Mouse (Mus musculus) midbrain, embryonic 16.5 days (tissue): ENCODE results near the gene Ccdc167. TPM values are rescaled to one million over a fixed set of nuclear protein-coding genes. Genes with fewer than 3 reads are reported as not detected.

Experiments
- ATAC-seq: fragments of 200-750 bp; cut with Nextera tagmentation; 2 replicates; pipeline ENCODE4 v1.8.0; 2017; ENCODE audit warnings: moderate TSS enrichment
- H3K27ac ChIP-seq: fragments of 300-500 bp; sonication (generic); 2 replicates; pipeline ENCODE4 v1.5.1; 2014; ENCODE audit warnings: mild to moderate bottlenecking, low read length, mixed read lengths
- H3K27me3 ChIP-seq: fragments of 300-500 bp; sonication (generic); 2 replicates; pipeline ENCODE4 v1.6.1; 2014; ENCODE audit warnings: low read depth, low read length, mixed read lengths; ENCODE audit not compliant: control insufficient read depth, insufficient read depth
- H3K36me3 ChIP-seq: fragments of 300-500 bp; sonication (generic); 2 replicates; pipeline ENCODE4 v1.6.1; 2014; ENCODE audit warnings: mild to moderate bottlenecking, low read length, moderate library complexity, mixed read lengths; ENCODE audit not compliant: control insufficient read depth, insufficient read depth
- H3K4me1 ChIP-seq: fragments of 300-500 bp; sonication (generic); 2 replicates; pipeline ENCODE4 v1.6.1; 2014; ENCODE audit warnings: mild to moderate bottlenecking, low read length, mixed read lengths; ENCODE audit not compliant: control insufficient read depth, insufficient read depth
- H3K4me2 ChIP-seq: fragments of 300-500 bp; sonication (generic); 2 replicates; pipeline ENCODE4 v1.6.1; 2014; ENCODE audit warnings: mild to moderate bottlenecking, low read length, mixed read lengths
- H3K4me3 ChIP-seq: fragments of 300-500 bp; sonication (generic); 2 replicates; pipeline ENCODE4 v1.5.1; 2014; ENCODE audit warnings: low read depth, mild to moderate bottlenecking, low read length, moderate library complexity, mixed read lengths
- H3K9ac ChIP-seq: fragments of 300-500 bp; sonication (generic); 2 replicates; pipeline ENCODE4 v1.6.1; 2014; ENCODE audit warnings: low read depth, low read length, mixed read lengths
- H3K9me3 ChIP-seq: fragments of 300-500 bp; sonication (generic); replicated peaks from 2 replicates; pipeline ENCODE4 v1.6.1; 2014; ENCODE audit warnings: mild to moderate bottlenecking, low read length, mixed read lengths; ENCODE audit not compliant: control insufficient read depth, poor library complexity, severe bottlenecking
- WGBS: fragments of 180-500 bp; shearing (Covaris S2); extraction: QIAGEN DNeasy Blood & Tissue Kit; methylation state at CpG from one replicate; pipeline ENCODE4 v1.1.7; 2014; 5-methylcytosine and 5-hydroxymethylcytosine counted together
- polyA plus RNA-seq: library from polyadenylated mRNA; unstranded; fragments of >200 nt; fragmentation: Nextera tagmentation; extraction: Ambion mirVana; gene quantifications from 2 replicates; pipeline ENCODE4 v1.2.1, GENCODE M21; 2015

The Ccdc167 gene
- polyA plus RNA-seq, 1 experiment from 2014 or later: 10.9 TPM

GRCm38 (mm10) chr17:29669030-29669429 is 47.8 kb downstream of the Ccdc167 start:
- H3K36me3 ChIP-seq: 0 out of 2 replicates have a peak, but pooled peaks cover 2% of the 10 kb centered on the region
- 88% methylated on average over 4 of the region's 4 CpGs for WGBS
- no peak overlapping the region for H3K27ac ChIP-seq
- H3K9me3 ChIP-seq: no peaks in the 10 kb centered on the region
- H3K4me2 ChIP-seq: no peak overlapping the region
- H3K9ac ChIP-seq: no peak overlapping the region
- no peaks in the 10 kb centered on the region for H3K27me3 ChIP-seq
- peaks cover 9% of the 10 kb centered on the region; the same call in 1 of the 2 replicates for H3K4me1 ChIP-seq
- H3K4me3 ChIP-seq: no peak overlapping the region
- no peak for ATAC-seq

DNA sequence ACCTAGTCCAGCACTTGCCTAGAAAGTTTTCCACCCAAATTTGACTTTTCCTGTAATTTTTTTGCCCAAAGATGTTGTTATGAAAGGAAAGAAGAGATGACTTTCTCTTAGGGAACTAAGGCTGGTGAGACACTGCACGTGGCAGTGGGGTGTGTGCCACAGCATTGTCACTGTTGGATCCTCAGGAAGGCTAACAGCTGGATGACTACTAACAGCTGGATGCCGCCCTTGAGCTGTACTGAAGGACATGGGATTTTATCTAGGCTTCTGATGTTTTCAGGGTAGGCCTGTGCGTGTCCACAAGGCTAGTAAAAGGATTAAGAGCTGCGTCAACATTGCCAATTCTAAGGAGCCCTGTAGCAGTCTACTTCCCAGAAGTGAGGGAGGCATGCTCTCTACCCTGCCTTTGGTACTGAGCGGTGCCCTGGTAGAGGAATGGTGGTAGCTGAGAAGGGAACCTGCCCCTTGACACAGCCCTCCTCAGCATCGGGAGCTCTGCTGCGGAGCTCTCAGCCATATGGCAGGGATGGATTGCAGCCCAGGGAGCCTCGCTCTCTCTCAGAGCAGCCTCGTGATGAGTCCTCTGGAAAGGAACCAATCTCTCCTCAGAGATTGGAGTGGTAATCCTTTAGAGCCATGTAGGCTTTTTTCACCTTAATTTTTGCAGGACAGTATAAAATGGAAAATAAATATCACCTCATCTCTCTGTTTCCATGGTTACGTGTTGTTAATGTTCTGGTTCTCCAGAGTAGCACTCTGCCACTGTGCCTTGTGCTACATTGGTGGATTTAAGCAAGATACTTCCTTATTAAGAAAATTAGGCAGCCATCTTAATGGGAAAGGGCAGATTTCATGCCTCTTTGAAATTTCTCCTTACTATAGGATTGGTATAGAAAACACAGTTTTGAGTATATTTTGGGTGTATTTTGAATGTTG is 48.5 kb downstream of the Ccdc167 start:
- peak overlapping the region; percentile 81 for H3K27ac ChIP-seq
- 51% methylated on average over 10 of the region's 10 CpGs for WGBS
- peak overlapping the region; percentile 17; the same call in 1 of the 2 replicates for H3K4me2 ChIP-seq
- peak overlapping the region; percentile 46 for H3K9ac ChIP-seq
- H3K36me3 ChIP-seq: 0 out of 2 replicates have a peak, but pooled peaks cover 2% of the 10 kb centered on the region
- no peak overlapping the region for H3K4me3 ChIP-seq
- H3K9me3 ChIP-seq: no peaks in the 10 kb centered on the region
- ATAC-seq: peak; percentile 82
- H3K27me3 ChIP-seq: no peaks in the 10 kb centered on the region
- peaks cover 9% of the 10 kb centered on the region; the same call in 1 of the 2 replicates for H3K4me1 ChIP-seq

- H3K9ac ChIP-seq: no peak overlapping the region
- H3K9me3 ChIP-seq: no peaks in the 10 kb centered on the region
- no peak overlapping the region for H3K27ac ChIP-seq
- 92% methylated on average over 6 of the region's 6 CpGs for WGBS
- no peak overlapping the region for H3K4me2 ChIP-seq
- peaks cover 9% of the 10 kb centered on the region for H3K4me1 ChIP-seq
- no peaks in the 10 kb centered on the region for H3K27me3 ChIP-seq
- 0 out of 2 replicates have a peak, but pooled peaks cover 2% of the 10 kb centered on the region for H3K36me3 ChIP-seq
- no peak overlapping the region for H3K4me3 ChIP-seq
- no peak for ATAC-seq
Observed at GRCm38 (mm10) chr17:29662145-29662544, 54.7 kb downstream of the Ccdc167 start.

DNA sequence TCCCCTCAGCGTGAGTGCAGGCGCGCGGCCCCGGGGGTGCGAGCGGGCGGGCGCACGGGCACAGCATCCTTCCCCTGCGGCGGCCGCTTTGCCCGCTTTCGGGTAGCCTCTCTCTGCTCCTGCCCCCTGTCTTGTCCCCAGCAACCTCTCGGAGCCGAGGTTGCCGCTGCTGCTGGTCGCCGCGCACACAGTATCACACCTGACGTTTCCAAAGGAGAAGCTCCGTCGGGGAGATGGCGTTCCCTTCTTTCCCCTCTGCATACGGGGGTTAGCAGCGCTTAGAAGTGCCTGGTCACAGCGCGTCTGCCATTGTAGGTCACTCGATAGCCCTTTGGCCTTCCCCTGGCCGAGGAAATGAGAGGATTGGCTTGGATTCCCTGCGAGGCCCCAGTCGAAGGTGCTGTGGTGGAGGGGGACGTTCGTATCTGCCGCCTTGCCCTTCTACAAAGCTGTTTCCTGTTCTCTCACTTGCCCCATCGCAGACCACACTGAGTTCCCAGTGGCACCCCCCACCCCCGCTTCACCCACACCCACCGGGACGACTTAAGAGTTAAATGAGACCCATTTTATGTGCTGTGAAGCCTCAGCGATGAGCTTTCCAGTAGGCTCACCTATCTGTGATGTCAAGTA is 56.0 kb downstream of the Ccdc167 start:
- H3K9ac ChIP-seq: peak overlapping the region; percentile 93
- H3K27me3 ChIP-seq: no peaks in the 10 kb centered on the region
- peak; percentile 75; the same call in 1 of the 2 replicates for ATAC-seq
- no peaks in the 10 kb centered on the region for H3K9me3 ChIP-seq
- under 1% methylated on average over 38 of the region's 41 CpGs for WGBS
- H3K4me2 ChIP-seq: peak overlapping the region; percentile 86
- H3K36me3 ChIP-seq: 0 out of 2 replicates have a peak, but pooled peaks cover 2% of the 10 kb centered on the region
- H3K4me1 ChIP-seq: peaks cover 9% of the 10 kb centered on the region
- H3K27ac ChIP-seq: peak overlapping the region; percentile 93
- peak overlapping the region; percentile 95 for H3K4me3 ChIP-seq

DNA sequence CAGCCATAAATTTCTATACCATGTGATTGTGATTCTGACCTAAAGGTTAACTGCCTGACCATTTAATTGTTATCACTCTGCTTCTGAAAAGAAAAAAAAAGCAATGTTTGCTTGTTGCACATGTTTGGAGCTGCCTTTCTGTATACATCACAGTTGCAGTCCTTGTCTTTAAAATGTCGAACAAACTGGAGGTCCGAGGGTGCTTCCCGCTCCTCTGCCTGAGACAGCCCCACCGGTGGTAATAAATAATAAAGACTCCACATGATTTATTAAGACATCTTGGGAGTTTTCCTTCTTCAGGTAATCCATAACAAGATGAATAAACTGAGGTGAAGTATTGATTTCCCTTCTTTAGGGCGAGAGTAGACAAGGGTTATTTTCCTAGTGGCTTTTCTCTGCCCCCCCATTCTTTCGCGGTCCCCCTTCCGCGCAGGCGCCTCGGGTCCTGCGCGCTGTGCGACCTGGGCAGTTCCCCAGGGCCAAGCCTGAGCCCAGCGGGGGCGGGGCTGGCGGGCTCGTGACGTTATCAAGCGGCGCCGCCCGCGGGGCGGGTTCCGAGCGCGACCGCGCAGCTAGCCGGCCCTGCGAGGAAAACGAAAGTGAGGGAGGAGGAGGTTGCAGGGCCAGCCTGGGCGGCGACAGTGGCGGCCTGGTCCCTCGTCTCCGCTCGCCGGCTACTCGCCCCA is 56.6 kb downstream of the Ccdc167 start, which contains the start of gene Cmtr1:
Cmtr1 (plus strand) TSS at position 520 of the 686 bp plus-strand sequence.
- WGBS: under 1% methylated on average over 41 of the region's 41 CpGs
- Histone ChIP-seq H3K27ac (peak within 1 kb of the TSS; percentile 93), H3K36me3 (0 out of 2 replicates have a peak, but pooled peaks cover 2% of the 10 kb centered on the region), H3K27me3 (no peaks in the 10 kb centered on the region), H3K4me1 (peaks cover 9% of the 10 kb centered on the region), H3K9me3 (no peaks in the 10 kb centered on the region), H3K9ac (peak within 1 kb of the TSS; percentile 93), H3K4me3 (peak within 1 kb of the TSS; percentile 95), H3K4me2 (peak within 1 kb of the TSS; percentile 86)
- ATAC-seq: peak; percentile 95

DNA sequence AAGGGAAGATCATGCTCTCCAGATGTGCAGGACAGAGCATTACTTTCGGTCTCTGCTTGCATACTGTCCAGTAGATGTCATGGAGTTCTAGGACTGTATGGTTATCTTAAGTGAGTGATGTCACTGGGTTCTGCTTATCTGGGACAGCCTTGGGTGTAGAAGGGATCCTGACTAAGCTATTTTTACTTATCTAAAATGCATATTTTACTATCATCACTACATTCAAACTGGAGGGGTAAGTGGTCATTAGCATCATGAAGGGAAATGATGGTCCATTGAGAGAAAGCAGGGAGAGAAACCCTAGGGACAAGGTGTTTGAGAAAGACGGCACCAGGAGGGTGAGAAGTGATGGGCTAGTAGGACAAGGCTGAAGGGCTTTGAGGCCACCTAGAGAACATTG is 58.6 kb downstream of the Ccdc167 start:
- WGBS: 87% methylated on average over 2 of the region's 2 CpGs
- no peak for ATAC-seq

DNA sequence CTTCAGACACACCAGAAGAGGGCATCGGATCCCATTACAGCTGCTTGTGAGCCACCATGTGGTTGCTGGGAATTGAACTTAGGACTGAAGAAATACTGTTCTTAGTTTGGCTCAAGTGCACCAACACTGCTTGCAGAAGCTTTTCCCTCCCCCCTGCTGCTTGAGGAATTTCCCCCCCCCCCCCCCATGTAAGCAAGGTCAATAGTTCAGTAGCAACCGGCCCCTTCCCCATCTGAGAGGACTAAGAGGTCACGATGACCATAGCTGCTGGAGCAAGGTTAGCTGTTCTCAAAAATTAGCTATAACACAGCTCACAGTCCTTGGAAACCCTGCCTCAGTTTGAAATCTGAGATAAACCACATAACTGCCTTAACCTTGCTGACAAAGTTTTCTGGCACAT is 74.6 kb downstream of the Ccdc167 start:
- Histone ChIP-seq H3K4me3 (no peak overlapping the region), H3K27me3 (no peaks in the 10 kb centered on the region), H3K9ac (no peak overlapping the region), H3K9me3 (0 out of 2 replicates have a peak, but pooled peaks cover 1% of the 10 kb centered on the region), H3K36me3 (peaks cover 18% of the 10 kb centered on the region), H3K27ac (no peak overlapping the region), H3K4me2 (no peak overlapping the region), H3K4me1 (no peaks in the 10 kb centered on the region)
- ATAC-seq: no peak
- 68% methylated on average over 3 of the region's 3 CpGs for WGBS

More for the DNA sequence above, 58.6 kb downstream of the Ccdc167 start:
- H3K27me3 ChIP-seq: no peaks in the 10 kb centered on the region
- no peak overlapping the region for H3K4me2 ChIP-seq
- H3K27ac ChIP-seq: no peak overlapping the region
- no peaks in the 10 kb centered on the region for H3K9me3 ChIP-seq
- no peaks in the 10 kb centered on the region for H3K36me3 ChIP-seq
- peaks cover 9% of the 10 kb centered on the region for H3K4me1 ChIP-seq
- no peak overlapping the region for H3K9ac ChIP-seq
- H3K4me3 ChIP-seq: no peak overlapping the region

- Histone ChIP-seq H3K4me1 (no peaks in the 10 kb centered on the region), H3K4me3 (no peak overlapping the region), H3K27ac (no peak overlapping the region), H3K4me2 (no peak overlapping the region), H3K36me3 (peaks cover 20% of the 10 kb centered on the region), H3K9me3 (no peaks in the 10 kb centered on the region), H3K9ac (no peak overlapping the region), H3K27me3 (no peaks in the 10 kb centered on the region)
- 92% methylated on average over 11 of the region's 11 CpGs for WGBS
- ATAC-seq: no peak
Observed at GRCm38 (mm10) chr17:29640971-29641370, 75.9 kb downstream of the Ccdc167 start.
